ENCODE assay signal across 29 mouse cellular contexts in the genomic region with DNA sequence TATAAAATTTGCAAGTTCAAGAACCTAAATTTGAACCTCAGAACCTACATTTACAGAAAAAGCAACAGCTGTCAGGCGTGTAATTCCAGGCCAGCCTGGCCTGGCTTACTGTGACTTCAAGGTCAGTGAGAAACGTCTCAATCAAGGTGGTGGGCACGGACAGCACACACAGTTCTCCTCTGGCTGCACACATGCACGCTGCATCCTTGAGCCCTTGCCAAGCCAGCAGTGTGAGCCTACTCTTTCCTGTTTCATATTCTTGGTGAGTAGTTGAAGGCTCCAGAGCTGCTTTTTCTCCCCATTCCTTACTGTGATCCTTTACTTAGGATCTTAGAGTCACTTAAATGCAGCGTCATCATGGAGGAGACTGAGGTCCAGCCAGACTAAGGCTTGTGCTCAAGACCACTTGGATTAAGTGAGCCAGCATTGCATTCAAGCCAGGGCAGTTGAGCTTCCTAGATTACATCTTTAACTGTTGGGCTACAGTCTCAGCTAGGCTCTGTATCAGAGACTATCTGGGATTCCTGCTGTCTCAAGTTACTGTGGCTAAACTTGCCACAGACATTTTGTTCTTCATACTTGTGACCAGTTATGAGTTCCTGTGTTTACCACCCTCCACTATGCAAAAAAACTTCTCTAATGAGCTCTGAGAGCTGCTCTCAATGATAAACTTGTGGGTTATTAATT. TPM values are rescaled to one million over a fixed set of nuclear protein-coding genes. Genes with fewer than 3 reads are reported as not detected.
DNase-seq lines count a peak whose midpoint lies in the region; ATAC-seq lines count a peak whose summit lies in the region.
"Had no signal": no experiment of that assay in that cellular context is flagged by ENCODE, and none has a peak within 500 bp of the region (broad histone marks: within the 10 kb centered on the region; RNA-seq: fewer than 3 reads in every experiment).

No protein-coding gene starts in this region.

- 93% methylated on average over 5 of the region's 5 CpGs for WGBS in forebrain, embryonic 16.5 days

- no peak for ATAC-seq in forebrain, embryonic 16.5 days
- no peak for ATAC-seq in cerebellum, adult (ENCODE audit: insufficient number of reproducible peaks, low FRiP score, low TSS enrichment)
- ATAC-seq: intestine, postnatal 0 days; midbrain, embryonic 13.5 days; Patski had no signal

- H3K27me3 ChIP-seq in forebrain, embryonic 16.5 days (replicated peaks; ENCODE audit: control insufficient read depth, insufficient read depth, low read length) = no peaks in the 10 kb centered on the region
- H3K27me3 ChIP-seq: embryonic facial prominence, embryonic 12.5 days; heart, embryonic 12.5 days; liver, embryonic 15.5 days; megakaryocyte, embryonic 14.5 days; midbrain, embryonic 13.5 days; neural tube, embryonic 13.5 days; Patski had no signal

- peak; percentile 50 to 83 for DNase-seq in adrenal gland, adult (ENCODE audit: inconsistent age in 2 of 2, low spot score in 1 of 2)
- no peak for DNase-seq in adrenal gland, adult 8-10 months
- peak; percentile 20 for DNase-seq in gastrocnemius, adult 18-20 months (ENCODE audit: low spot score)
- DNase-seq in gastrocnemius, adult 8-10 months (ENCODE audit: low spot score in 2 of 2) = no peak
- peak; percentile 51 for DNase-seq in adrenal gland, postnatal 14 days
- peak; percentile 21 for DNase-seq in skeletal muscle tissue, adult 2 months (ENCODE audit: low read depth, low spot score)
- DNase-seq: cerebellum, adult 8-10 months; cerebellum, postnatal 25 days; heart, adult 2 months; heart, postnatal 4 days; kidney, postnatal 14 days; layer of hippocampus, adult 9-11 months; liver; lung, embryonic 14.5 days; right cerebral cortex, adult 18-20 months; thymus, postnatal 25 days had no signal

- H3K9me3 ChIP-seq in forebrain, embryonic 16.5 days (ENCODE audit: control insufficient read depth, low read length) = no peaks in the 10 kb centered on the region
- H3K9me3 ChIP-seq: embryonic facial prominence, embryonic 12.5 days; forebrain, embryonic 10.5 days; G1E; heart, embryonic 12.5 days; liver, embryonic 15.5 days; megakaryocyte, embryonic 14.5 days; midbrain, embryonic 13.5 days; neural tube, embryonic 13.5 days had no signal

- no peak overlapping the region for H3K4me2 ChIP-seq in forebrain, embryonic 16.5 days (ENCODE audit: low read length)
- H3K4me2 ChIP-seq: embryonic facial prominence, embryonic 12.5 days; heart, embryonic 12.5 days; hindbrain, embryonic 14.5 days; liver, embryonic 15.5 days; lung, embryonic 14.5 days; midbrain, embryonic 13.5 days; neural tube, embryonic 13.5 days had no signal

- H3K4me1 ChIP-seq in forebrain, embryonic 16.5 days (replicated peaks; ENCODE audit: control insufficient read depth, insufficient read depth, low read length) = no peaks in the 10 kb centered on the region

- H3K9ac ChIP-seq in forebrain, embryonic 16.5 days (replicated peaks; ENCODE audit: low read depth, low read length) = no peak overlapping the region
- H3K9ac ChIP-seq: embryonic facial prominence, embryonic 12.5 days; heart, embryonic 12.5 days; hindbrain, embryonic 14.5 days; liver, embryonic 15.5 days; lung, embryonic 14.5 days; midbrain, embryonic 13.5 days; neural tube, embryonic 13.5 days had no signal

- peaks cover 11% of the 10 kb centered on the region for H3K36me3 ChIP-seq in forebrain, embryonic 16.5 days (ENCODE audit: control insufficient read depth, insufficient read depth)

- H3K4me3 ChIP-seq in forebrain, embryonic 16.5 days (replicated peaks; ENCODE audit: low read length) = no peak overlapping the region
- H3K4me3 ChIP-seq: embryonic facial prominence, embryonic 12.5 days; forebrain, embryonic 10.5 days; heart, adult 2 months; heart, embryonic 12.5 days; liver, embryonic 15.5 days; megakaryocyte, embryonic 14.5 days; midbrain, embryonic 13.5 days; neural tube, embryonic 13.5 days had no signal

- no peak overlapping the region for H3K27ac ChIP-seq in forebrain, embryonic 16.5 days (ENCODE audit: low read length)
- H3K27ac ChIP-seq: embryonic facial prominence, embryonic 12.5 days; forebrain, embryonic 10.5 days; heart, adult 2 months; hindbrain, embryonic 14.5 days; liver, embryonic 15.5 days; midbrain, embryonic 13.5 days; neural tube, embryonic 13.5 days had no signal

RNA-seq across cellular contexts. Expression of gene Znhit6, which starts 29.6 kb away (rescaled TPM):
- 10 to 100 TPM; 14.5 to 24.9 (median 18.2) TPM for total RNA-seq in adrenal gland, adult 8-10 months (2022)
- 10 to 100 TPM; 13.0 to 15.9 TPM for total RNA-seq in gastrocnemius, adult 18-20 months (2021)
- 10 to 100 TPM; 11.3 to 15.9 (median 14.8) TPM for total RNA-seq in gastrocnemius, adult 8-10 months (2022)
- 22.1 and 24.0 TPM in 2 replicates for total RNA-seq in adrenal gland, postnatal 14 days (2021)
- 27.6 and 30.1 TPM in 2 replicates for polyA plus RNA-seq in forebrain, embryonic 16.5 days (2015; fragmentation: Nextera tagmentation; extraction: Ambion mirVana)

RNA-seq across cellular contexts. Expression of gene Ccn1, which starts 44.2 kb away (rescaled TPM):
- total RNA-seq in adrenal gland, adult 8-10 months (2022) = 10 to 100 TPM in 2 of 4 experiments, 1 to 10 TPM in 2; 7.9 to 16.9 (median 11.3) TPM
- 100 to 1,000 TPM in 1 of 2 experiments, 10 to 100 TPM in 1; 45.3 to 211 TPM for total RNA-seq in gastrocnemius, adult 18-20 months (2021)
- 10 to 100 TPM; 23.0 to 53.4 (median 30.3) TPM for total RNA-seq in gastrocnemius, adult 8-10 months (2022)
- 25.5 and 27.8 TPM in 2 replicates for total RNA-seq in adrenal gland, postnatal 14 days (2021)
- 25.4 and 32.1 TPM in 2 replicates for polyA plus RNA-seq in forebrain, embryonic 16.5 days (2015; fragmentation: Nextera tagmentation; extraction: Ambion mirVana)
- total RNA-seq: G1E had no signal
- polyA plus RNA-seq: G1E had no signal

Comparison
In these comparisons a context has a peak if more than half of its experiments do, and no peak if none do; other contexts are left out.
1. DNase-seq: peak in adrenal gland, adult (2 of 2), gastrocnemius, adult 18-20 months (single experiment), adrenal gland, postnatal 14 days (single experiment) and skeletal muscle tissue, adult 2 months (single experiment); none in adrenal gland, adult 8-10 months (single experiment) and gastrocnemius, adult 8-10 months (0 of 2).